Mouse (Mus musculus): ENCODE results near the gene Tnfrsf21.

The Tnfrsf21 gene

DNA sequence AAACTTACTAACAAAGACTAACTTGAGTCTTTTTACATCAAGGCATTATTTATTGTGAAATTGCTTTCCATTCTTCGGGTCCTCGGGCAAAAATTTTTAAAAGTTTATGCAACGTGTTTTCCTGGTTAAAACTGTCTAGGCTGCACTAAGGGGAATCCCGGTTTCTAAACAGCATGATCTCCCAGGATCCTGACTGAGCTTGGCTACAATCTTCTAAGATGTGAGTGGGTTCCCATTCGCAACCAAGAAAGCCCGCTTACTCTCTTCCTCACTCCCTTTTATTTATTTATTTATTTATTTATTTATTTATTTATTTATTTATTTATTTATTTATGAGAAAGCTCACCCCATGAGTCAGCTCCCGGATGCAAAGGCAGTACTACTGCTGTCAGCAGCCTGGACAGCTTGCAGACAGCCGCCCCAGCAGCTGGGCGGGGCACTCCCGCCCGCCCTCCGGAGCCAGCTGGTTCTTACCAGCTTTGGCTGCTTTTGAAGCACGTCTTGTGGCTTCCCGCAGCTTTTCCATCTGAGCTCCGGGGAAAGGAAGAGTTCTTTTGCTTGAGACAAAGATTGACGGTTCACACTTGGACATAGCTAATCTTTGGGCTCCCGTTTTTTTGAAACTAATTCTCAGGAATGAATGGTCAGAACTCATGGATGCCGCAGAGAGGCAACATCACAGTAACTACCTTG lies 60.6 kb downstream of the Tnfrsf21 start:
- DNase-seq (ENCODE audit: low read depth) = no peak

DNA sequence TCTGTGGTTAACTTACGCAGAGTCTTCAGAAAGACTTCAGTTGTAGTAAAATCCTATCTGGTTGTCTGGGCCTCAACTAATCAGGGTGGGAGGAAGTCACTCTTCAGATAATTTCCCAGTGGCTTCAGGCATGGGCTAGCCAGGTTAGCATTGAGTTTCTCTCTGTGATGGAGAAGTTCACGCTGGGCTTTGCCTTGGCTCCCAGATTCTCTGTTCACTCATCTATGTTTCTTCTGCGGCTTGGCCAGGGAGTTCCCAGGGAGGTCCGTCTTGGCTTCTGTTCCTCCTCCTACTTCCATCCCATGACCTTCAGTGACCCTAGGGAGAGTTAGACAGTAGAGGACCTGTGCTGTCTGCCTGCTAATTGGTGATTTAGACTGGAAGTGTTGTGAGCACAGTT lies 61.2 kb downstream of the Tnfrsf21 start:
- no peak for DNase-seq (ENCODE audit: low read depth)

DNA sequence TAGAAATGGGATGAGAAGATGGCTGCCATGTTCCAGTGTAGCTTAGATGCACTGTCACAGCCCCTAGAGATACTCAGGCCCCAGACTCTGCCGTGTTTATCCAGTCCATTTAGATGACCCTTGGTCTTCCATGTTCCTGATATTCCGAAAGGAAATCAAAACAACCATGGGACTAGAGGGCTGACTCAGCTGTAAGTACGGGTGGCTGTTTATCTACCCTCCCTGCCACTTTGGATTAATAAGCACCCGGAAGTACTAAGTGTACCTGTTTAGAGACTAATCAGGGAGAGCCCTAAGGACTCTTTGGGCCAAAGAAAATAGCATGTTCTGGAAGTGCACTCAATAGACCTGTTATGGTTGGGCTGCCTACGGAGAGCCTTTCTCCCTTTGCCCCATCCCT lies 64.9 kb downstream of the Tnfrsf21 start:
- no peak for DNase-seq (ENCODE audit: low read depth)

DNA sequence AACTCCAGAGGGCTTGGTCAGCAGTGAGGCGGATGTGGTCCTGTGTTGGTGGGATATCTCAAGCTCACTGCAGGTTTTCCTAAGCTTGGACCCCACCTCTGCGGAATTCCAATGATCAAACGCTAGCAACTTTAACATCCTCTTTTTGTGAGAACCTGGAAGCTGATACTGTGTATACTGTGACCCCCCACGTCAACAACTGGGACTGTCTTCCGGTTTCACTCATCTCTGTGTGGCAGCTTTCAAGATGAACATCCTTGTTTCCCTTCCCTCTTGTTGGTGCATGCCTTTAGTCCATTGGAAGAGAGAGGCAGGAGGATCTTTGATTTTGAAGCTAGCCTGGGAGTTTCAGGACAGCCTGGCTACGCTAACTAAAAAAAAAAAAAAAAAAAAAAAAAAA lies 73.1 kb downstream of the Tnfrsf21 start:
- no peak for DNase-seq (ENCODE audit: low read depth)

DNA sequence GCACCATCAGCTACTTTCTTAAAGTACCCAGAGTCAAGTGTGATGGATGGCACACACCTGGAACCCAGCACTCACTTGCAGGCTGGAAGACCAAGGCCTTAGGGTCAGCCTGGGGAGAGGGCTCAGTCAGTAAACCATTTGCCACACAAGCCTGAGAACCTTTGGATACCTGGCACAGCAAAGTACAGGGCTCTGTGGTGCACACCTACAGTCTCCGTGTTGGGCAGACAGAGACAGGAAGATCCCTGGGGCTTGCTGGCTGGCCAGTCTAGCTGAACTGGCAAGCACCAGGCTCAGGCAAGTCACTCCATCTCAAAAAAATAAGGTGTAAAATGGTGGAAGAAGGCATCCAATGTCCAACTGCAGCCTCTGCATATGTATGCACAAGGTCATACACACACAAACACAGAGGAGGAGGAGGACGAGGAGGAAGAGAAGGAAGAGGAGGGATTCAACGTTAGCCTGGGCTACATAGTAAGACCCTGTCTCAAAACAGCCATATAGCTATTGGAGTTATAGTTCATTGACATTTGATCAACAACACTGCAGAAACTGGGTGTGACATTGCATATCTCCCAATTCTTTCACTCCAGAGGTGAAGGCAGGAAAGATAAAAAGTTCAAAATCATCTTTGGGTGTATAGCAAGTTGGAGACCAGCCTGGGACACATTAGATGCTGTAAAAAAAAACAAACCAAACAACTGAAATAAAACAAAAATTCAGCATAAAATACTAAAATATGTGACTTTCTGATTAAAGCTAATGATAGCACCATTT lies 74.8 kb downstream of the Tnfrsf21 start:
- DNase-seq (ENCODE audit: low read depth) = no peak

DNA sequence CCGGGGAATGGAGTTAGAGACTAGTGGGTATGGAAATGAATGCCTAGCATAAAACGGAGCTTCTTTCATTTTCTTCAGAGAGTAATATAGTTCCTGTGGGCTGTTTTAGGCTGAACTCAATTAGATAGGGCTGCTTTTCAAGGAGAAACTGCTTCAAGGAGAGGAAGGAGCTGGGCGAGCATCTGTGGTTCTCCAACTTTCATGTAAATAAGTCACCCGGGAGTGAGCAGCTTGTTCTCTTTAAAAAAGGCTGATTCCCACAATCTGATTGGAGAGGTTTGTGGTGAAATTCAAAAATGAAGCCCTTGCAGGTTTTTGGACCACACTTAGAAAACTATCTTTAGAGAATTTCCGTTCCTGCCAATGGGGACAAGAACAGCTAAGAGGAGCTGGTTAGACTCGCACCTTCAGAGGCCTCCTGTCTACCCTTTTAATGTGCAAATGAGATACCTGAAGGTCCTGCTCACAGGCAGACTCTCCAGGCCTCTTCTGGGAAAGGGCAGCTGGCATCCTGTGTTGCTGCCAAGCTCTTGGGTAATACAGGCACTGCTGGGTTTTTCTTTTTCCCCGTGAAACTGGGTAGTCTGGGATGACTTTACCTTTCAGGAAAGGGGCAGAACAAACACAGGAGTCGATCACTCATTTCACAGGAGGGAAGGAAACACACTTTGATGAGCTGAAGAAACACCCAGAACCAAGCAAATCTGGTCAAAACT lies 76.1 kb downstream of the Tnfrsf21 start:
- no peak for DNase-seq (ENCODE audit: low read depth)

DNA sequence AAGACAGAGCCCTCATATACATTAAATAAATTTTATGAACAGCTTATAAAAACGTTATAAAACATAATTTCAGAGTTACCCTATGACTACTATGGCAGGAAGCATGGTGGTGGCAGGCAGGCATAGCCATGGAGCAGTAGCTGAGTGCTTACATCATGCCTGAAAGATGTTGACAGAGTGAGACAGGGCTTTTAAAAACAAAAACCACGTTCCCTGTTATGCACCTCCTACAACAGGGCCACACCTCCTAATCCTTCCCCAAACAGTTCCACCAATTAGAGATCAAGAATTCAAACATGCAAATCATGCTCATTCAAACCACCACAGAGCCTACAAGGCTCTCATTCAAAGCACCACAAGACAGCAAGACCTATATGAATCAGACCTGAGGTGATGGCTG lies 77.9 kb downstream of the Tnfrsf21 start:
- DNase-seq (ENCODE audit: low read depth) = peak; percentile 42

DNA sequence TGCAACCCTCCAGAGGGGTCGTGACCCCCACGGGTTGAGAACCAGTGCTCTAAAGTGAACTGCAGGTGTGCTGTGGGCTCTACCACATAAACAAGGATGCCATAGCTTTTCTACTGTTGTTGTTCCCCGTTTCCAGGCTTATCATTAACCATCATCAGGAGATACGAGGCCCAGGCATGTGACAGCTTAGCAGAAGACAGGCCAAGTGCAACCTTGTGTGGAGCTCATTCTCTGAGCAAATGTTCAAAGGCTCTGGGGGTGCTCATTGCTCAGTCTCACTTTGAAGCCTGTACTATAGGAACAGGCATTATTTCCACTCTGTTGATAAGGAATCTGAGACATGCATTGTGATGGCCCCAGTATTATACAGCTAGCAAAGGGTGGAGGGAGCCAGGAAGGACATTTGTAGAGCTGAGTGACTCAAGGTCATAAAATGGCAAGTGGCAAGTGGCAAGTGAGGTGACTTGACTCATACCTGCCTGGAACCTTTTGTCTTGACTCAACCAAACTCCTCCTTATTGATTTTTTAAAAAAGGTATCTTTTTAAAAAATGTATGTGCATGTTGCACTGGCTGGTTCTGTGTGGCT lies 80.8 kb downstream of the Tnfrsf21 start:
- DNase-seq (ENCODE audit: low read depth) = no peak

DNA sequence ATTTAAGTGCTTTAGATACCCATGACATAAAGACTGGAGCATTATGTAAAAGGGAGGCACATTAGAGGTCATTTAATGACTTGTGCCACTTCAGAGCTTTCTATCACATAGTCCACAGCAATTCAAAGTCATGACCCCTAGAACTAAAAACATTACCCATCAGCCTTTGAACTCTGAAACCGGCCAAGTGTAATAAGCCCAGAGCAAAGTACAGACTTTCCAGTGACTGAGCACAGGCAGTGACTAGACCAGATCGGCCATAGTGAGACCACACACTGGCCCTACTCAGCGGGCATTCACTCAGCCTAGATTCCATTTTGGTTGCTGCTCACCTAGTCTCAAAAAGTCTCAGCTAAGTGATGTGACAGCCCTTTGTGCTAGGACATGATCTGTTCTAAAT lies 89.8 kb downstream of the Tnfrsf21 start:
- DNase-seq (ENCODE audit: low read depth) = no peak

DNA sequence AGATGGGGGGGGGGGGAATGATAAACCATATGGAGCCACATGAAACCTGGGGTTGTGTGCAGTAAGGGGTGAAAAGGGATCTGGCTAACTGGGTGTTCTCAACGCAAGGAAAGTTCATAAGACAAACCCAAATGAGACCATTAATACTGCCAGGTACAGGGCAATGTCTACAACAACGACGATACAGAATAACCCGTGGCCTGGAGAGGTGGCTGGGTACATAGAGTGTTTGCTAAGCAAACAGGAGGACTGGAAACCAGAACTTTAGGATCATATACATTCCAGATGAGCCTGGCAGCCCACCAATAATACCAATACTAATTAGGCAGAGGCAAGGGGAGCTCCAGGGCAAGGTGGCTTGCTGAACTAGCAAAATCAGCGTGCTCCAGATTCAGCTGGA lies 91.0 kb downstream of the Tnfrsf21 start:
- no peak for DNase-seq (ENCODE audit: low read depth)

DNA sequence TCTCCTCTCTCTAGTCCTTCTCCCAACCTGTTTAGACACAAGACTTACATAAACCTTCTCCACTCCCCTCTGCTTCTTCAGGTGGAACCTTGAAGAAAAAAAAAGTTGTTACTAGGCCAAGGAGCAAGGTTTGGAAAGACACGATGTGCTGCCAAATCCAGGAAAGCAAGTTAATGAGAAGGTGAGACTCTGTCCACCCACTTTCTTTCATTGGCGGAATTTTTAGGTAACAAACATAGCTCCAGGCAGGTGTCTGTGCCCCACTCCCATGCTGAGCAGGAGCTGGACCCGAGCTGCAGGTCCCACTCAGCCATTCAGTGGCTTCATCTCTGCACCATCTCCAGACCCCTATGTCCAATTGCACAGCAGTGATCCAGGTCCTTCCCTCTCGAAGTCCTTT lies 93.1 kb downstream of the Tnfrsf21 start:
- no peak for DNase-seq (ENCODE audit: low read depth)

DNA sequence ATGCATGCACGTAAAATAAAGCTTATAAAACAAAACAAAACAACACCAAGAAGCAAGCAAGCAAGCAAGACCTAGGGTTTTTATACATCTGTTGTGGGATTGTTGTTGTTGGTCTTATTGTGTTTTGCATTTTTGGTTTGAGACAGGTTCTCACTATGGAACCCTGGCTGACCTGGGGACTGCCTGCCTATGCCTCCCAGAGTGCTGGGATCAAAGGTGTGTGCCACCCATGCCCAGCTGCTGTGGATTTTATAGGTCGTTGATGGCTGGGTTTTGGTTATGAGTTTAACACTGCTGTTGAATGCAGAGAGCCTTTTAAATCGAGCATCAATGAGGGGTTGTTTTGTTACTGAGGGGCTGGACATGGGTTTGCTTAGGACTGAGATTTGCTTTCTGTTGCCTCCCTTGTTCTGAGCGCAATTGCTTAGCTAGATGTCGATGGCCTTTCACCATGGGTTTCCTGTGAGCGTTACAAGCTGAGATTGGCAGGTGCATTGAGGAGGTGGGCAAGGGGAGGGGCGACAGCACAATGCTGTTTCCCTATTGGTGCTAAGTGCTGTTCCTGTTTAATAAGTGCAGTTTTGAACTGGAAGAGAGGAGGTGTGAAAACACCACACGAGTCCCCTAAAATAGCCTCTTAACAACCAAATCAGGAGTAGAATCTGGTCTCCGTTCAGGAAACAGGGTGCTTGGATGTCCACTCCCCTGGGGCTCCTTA lies 94.0 kb downstream of the Tnfrsf21 start:
- DNase-seq (ENCODE audit: low read depth) = no peak

DNA sequence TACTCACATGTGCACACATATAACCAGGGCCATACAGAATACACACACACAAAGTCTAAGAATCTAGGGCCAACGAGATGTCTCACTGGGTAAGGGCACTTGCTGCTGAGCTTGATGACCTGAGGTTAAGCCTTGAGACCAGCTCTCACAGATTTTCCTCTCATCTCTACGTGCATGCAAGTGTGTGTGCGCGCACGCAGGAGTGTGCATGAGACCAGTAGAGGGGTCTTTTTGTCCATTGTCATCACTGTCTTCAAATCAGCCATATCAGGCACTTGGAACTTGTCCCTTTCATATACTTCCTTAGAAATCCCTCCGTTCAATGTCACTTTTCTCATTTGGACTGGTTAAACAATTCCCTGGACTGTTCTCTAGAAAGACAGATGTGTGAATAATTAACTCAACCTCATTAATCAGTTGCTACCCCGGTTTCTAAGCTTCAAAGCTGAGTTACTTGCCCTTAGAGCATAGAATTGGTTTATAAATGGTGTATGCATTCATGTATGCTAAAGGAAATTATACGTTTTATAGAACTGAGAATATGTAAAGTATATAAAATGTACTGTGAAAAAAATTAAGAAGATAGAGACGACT lies 97.1 kb downstream of the Tnfrsf21 start:
- DNase-seq (ENCODE audit: low read depth) = no peak

DNA sequence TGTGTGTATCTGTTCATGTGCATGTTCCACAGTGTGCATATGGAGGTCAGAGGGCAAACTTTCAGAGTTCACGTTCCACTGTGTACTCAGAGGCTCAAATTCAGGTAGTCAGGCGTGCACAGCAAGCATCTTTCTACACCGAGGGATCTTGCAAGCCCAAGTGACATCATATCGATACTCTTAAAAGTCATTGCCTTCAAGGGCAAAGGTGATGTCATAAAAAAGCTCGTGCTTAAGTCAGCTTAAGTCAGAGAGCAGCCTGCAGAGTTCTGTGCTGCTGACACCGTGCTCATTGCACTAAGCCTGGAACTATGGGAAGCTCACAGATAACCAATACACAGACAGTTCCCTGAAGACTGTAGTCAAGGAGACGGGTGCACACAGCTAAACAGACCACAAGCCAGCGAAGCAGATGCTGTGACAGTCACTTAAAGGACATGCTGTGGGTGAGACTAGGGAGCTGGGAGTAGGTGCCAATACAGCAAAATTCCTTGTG lies 97.8 kb downstream of the Tnfrsf21 start:
- DNase-seq (ENCODE audit: low read depth) = no peak

DNA sequence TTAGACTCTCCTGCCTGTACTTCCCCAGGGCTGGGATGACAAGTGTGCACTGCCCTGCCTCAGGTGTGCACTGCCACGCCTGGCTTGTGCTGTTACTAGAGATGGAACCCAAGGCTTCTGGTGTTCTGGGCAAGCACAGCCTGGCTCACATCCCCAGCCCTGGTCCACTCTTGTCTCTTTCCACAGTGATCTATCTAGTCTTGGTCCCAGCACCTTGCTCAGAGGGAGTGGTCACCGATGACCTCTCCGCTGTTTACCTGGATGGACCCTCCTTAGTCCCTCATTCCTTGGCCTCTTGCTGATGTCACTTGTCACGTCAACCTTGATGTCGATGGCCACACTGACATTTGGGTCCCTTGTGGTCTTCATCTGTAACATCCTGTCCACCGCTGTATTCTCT lies 98.6 kb downstream of the Tnfrsf21 start:
- no peak for DNase-seq (ENCODE audit: low read depth)

DNA sequence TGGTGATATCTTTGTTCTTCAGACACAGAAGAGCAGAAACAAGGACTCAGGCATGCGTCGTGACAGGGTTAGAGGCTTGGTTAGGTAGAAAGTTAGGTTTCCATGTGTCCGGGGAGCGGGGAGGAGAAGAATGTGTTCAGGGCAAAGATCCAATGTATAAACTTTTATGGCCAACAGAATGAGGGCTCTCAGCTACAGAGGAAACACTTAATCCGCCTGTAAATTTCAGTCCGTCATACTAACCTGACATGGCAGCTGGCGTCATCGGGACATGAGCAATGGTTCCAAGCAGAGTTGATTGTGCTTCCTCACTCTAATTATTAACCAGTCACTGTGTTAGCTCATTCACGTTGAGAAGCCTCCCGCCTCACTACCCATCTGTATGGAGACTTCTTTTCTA lies 100.4 kb downstream of the Tnfrsf21 start:
- no peak for DNase-seq (ENCODE audit: low read depth)

DNA sequence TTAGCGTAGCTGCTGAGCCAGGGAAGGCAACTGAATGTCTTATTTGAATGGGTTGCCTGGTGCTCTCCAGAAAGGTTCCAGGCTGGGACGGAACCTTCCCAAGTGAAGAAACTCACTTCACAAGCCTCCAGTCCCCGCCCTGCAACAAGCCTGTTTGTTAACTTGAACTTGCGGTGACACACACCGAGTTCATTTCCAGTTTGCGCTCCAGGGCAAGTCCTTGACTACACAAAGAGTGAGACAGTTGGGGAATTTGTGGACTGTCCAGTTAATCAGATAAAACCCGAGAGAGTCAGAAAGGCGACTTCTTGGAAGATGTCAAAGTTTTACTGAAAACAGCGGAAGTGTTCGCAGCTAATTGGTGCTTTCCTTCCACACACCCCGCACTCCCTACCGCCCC lies 103.1 kb downstream of the Tnfrsf21 start:
- DNase-seq (ENCODE audit: low read depth) = no peak

DNA sequence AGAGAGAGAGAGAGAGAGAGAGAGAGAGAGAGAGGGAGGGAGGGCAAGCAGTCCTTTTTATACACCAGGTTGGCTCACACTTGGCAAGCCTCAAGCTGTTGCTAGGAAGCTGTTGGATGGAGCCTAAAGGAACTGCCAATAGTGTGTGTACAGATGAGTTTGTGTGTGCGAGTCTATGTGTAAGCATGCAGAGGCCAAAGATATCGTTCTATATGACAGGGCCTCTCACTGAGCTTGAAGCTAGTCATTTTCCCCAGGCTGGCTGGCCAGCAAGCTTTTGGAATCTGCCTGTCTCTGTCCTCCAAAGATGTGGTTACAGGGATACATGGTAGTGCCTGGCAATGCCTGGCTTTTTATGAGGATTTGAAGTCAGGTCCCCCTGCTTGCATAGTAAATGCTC lies 104.7 kb downstream of the Tnfrsf21 start:
- no peak for DNase-seq (ENCODE audit: low read depth)

DNA sequence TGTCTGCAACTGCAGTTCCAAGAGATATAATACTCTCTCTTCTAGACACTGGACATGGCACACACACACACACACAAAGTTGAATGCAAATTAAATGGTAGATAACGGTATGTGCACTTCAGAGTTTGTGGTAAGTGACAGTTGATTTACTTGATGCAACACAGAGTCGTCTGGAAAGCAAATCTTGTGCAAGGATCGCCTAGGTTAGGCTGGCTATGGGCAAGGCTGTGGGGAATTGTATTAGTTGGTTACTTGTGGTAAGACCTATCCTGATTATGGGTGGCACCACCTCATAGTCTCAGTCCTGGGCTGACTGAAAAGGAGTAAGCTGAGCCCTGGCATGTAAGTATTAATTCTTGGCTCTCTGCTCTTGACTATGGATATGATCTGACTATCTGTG lies 112.0 kb downstream of the Tnfrsf21 start:
- DNase-seq (ENCODE audit: low read depth) = peak; percentile 48

DNA sequence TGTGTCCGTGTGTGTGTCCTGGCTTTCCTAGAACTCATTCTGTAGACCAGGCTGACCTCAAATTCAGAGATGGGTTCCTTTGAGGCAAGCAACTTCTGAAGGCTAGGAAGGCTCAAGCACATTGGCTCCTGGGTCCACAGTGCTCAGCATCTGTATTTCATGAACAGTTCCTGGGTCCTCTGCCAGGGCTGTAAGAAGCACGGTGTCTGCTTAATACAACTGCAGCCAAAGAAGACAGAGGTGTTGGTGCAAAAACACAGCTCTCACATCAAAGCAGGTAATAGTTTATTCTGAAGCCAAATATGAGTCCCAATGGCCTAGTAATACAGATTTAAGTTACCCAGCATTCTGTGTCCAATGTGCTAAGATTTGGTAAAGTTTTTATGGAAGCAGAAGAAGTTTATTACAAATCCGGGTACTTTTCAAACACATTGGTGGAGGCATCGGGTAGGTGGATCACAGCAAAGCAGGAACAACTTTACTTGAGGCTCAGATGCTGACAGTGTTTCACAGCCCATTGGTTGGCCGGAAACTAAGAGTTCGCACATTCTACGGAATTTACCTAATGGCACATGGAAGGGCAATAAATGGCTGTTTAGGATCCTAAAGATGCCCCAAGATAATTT lies 112.7 kb downstream of the Tnfrsf21 start:
- DNase-seq (ENCODE audit: low read depth) = no peak
